Mouse (Mus musculus): ENCODE measurements around the gene Rab35. TPM values are rescaled to one million over a fixed set of nuclear protein-coding genes. Genes with fewer than 3 reads are reported as not detected.

Gene Rab35
- total and polyA plus RNA-seq, 3 experiments, result 33.8 to 62.2 (median 37.5) TPM

- TF ChIP-seq ZKSCAN1 (IDR thresholded peaks at IDR 0.05; ENCODE audit: borderline replicate concordance, low read depth, low read length) (no peak), NELFE (IDR thresholded peaks at IDR 0.05; ENCODE audit: low read depth, low read length) (no peak), CHD2 (IDR thresholded peaks at IDR 0.05; ENCODE audit: low read length) (no peak), SMC3 (IDR thresholded peaks at IDR 0.05; ENCODE audit: low read depth, low read length) (no peak), ZMIZ1 (IDR thresholded peaks at IDR 0.05; ENCODE audit: low read depth, low read length) (no peak), POLR2A (IDR thresholded peaks at IDR 0.05; ENCODE audit: low read depth, low read length) (no peak), MXI1 (IDR thresholded peaks at IDR 0.05; ENCODE audit: low read depth, low read length) (no peak), KAT2A (IDR thresholded peaks at IDR 0.05; ENCODE audit: insufficient replicate concordance, low read length) (no peak), CTCF (conservative IDR thresholded peaks at IDR 0.05 in 1 of 2, IDR thresholded peaks at IDR 0.05 in 1 of 2; ENCODE audit: low read depth in 2 of 2, low read length in 2 of 2) (no peak), JUN (IDR thresholded peaks at IDR 0.05; ENCODE audit: insufficient read depth, low read depth, low read length) (no peak), JUND (conservative IDR thresholded peaks at IDR 0.05; ENCODE audit: low read depth, low read length) (no peak), MEF2A (IDR thresholded peaks at IDR 0.05; ENCODE audit: borderline replicate concordance, low read depth, low read length) (no peak), TBP (conservative IDR thresholded peaks at IDR 0.05; ENCODE audit: low read depth, low read length) (no peak), CHD1 (IDR thresholded peaks at IDR 0.05; ENCODE audit: low read depth, low read length) (no peak), EP300 (IDR thresholded peaks at IDR 0.05; ENCODE audit: low read length) (no peak)
- H3K79me2 ChIP-seq (replicated peaks; ENCODE audit: control insufficient read depth, extremely low read depth, insufficient read depth, poor library complexity, severe bottlenecking), result no peaks in the 10 kb centered on the region
- in situ Hi-C loops (cut with MboI; ENCODE audit: low pct_ligation_motif_present, low pct_unique_long_range_greater_than_20kb, low sequenced_read_pairs) (no loop called here), dilution Hi-C loops (cut with MboI; ENCODE audit: extremely low pct_ligation_motif_present, extremely low pct_unique_long_range_greater_than_20kb, low sequenced_read_pairs) (no loop called here)
- H3K4me3 ChIP-seq (replicated peaks in 1 of 3; ENCODE audit: low read depth in 2 of 3, low read length in 2 of 3, poor library complexity in 1 of 3), result no peak overlapping the region
- H3K4me2 ChIP-seq (ENCODE audit: insufficient read depth, low read depth, poor library complexity, severe bottlenecking), result no peak overlapping the region
- H3K9ac ChIP-seq (ENCODE audit: insufficient read depth, low read depth), result no peak overlapping the region
- no peaks in the 10 kb centered on the region for H3K9me3 ChIP-seq (replicated peaks; ENCODE audit: low read length)
- peaks cover 8 to 17% of the 10 kb centered on the region in 2 experiments for H3K36me3 ChIP-seq (replicated peaks in 1 of 2; ENCODE audit: control insufficient read depth in 1 of 2, insufficient read depth in 1 of 2, low read length in 1 of 2)
- no peak for DNase-seq (ENCODE audit: extremely low read depth)
- peaks cover 22 to 57% of the 10 kb centered on the region in 2 experiments for H3K4me1 ChIP-seq (ENCODE audit: control insufficient read depth in 1 of 2, insufficient read depth in 2 of 2)
- no peak overlapping the region for H3K27ac ChIP-seq (ENCODE audit: insufficient read depth, low read depth)
- no peaks in the 10 kb centered on the region for H3K27me3 ChIP-seq (replicated peaks)
Observed at GRCm38 (mm10) chr5:115626237-115626886, 5.3 kb upstream of the Rab35 start.

GRCm38 (mm10) chr5:115628083-115628482 is 3.6 kb upstream of the Rab35 start:
- DNase-seq (ENCODE audit: extremely low read depth), result no peak
- H3K27ac ChIP-seq (ENCODE audit: insufficient read depth, low read depth), result no peak overlapping the region
- H3K9me3 ChIP-seq (replicated peaks; ENCODE audit: low read length), result no peaks in the 10 kb centered on the region
- in situ Hi-C loops (cut with MboI; ENCODE audit: low pct_ligation_motif_present, low pct_unique_long_range_greater_than_20kb, low sequenced_read_pairs) (no loop called here), dilution Hi-C loops (cut with MboI; ENCODE audit: extremely low pct_ligation_motif_present, extremely low pct_unique_long_range_greater_than_20kb, low sequenced_read_pairs) (no loop called here)
- no peak overlapping the region for H3K9ac ChIP-seq (ENCODE audit: insufficient read depth, low read depth)
- H3K4me1 ChIP-seq (ENCODE audit: control insufficient read depth in 1 of 2, insufficient read depth in 2 of 2), result peaks cover 24 to 58% of the 10 kb centered on the region in 2 experiments
- no peaks in the 10 kb centered on the region for H3K27me3 ChIP-seq (replicated peaks)
- H3K4me3 ChIP-seq (replicated peaks in 1 of 3; ENCODE audit: low read depth in 2 of 3, low read length in 2 of 3, poor library complexity in 1 of 3), result no peak overlapping the region
- peak overlapping the region; percentile 68 for H3K4me2 ChIP-seq (ENCODE audit: insufficient read depth, low read depth, poor library complexity, severe bottlenecking)
- TF ChIP-seq ZMIZ1 (IDR thresholded peaks at IDR 0.05; ENCODE audit: low read depth, low read length), result no peak
- TF ChIP-seq ZKSCAN1 (IDR thresholded peaks at IDR 0.05; ENCODE audit: borderline replicate concordance, low read depth, low read length), result no peak
- TF ChIP-seq NRF1 (IDR thresholded peaks at IDR 0.05; ENCODE audit: low read depth, low read length), result no peak
- TF ChIP-seq TCF12 (IDR thresholded peaks at IDR 0.05; ENCODE audit: low read depth, low read length), result no peak
- no peak for TF ChIP-seq SMC3 (IDR thresholded peaks at IDR 0.05; ENCODE audit: low read depth, low read length)
- TF ChIP-seq HCFC1 (IDR thresholded peaks at IDR 0.05; ENCODE audit: low read depth, low read length), result no peak
- no peak for TF ChIP-seq GABPA (IDR thresholded peaks at IDR 0.05; ENCODE audit: insufficient replicate concordance, low read depth, low read length)
- TF ChIP-seq JUN (IDR thresholded peaks at IDR 0.05; ENCODE audit: insufficient read depth, low read depth, low read length), result no peak
- TF ChIP-seq RAD21 (IDR thresholded peaks at IDR 0.05; ENCODE audit: low read depth, low read length), result no peak
- peak; percentile 45; the same call in 1 of the 2 replicates for TF ChIP-seq EP300 (IDR thresholded peaks at IDR 0.05; ENCODE audit: low read length)
- 0 out of 2 replicates have a peak, but pooled peaks have one; percentile 47 for TF ChIP-seq MAFK (IDR thresholded peaks at IDR 0.05; ENCODE audit: insufficient replicate concordance, low read length)
- no peak for TF ChIP-seq POLR2AphosphoS2 (IDR thresholded peaks at IDR 0.05; ENCODE audit: low read depth, low read length)
- no peak for TF ChIP-seq ZNF384 (IDR thresholded peaks at IDR 0.05; ENCODE audit: low read depth, low read length)
- 0 out of 2 replicates have a peak, but pooled peaks have one; percentile 30 for TF ChIP-seq IRF4 (IDR thresholded peaks at IDR 0.05; ENCODE audit: low read depth, low read length)
- TF ChIP-seq KAT2A (IDR thresholded peaks at IDR 0.05; ENCODE audit: insufficient replicate concordance, low read length), result no peak
- TF ChIP-seq ETS1 (conservative IDR thresholded peaks at IDR 0.05; ENCODE audit: low read depth, low read length), result peak; percentile 13; the same call in 1 of the 2 replicates
- TF ChIP-seq MYC (IDR thresholded peaks at IDR 0.05; ENCODE audit: low read depth, low read length), result no peak
- TF ChIP-seq ELF1 (IDR thresholded peaks at IDR 0.05; ENCODE audit: low read depth, low read length), result no peak
- TF ChIP-seq BHLHE40 (IDR thresholded peaks at IDR 0.05; ENCODE audit: low read depth, low read length), result peak; percentile 89
- TF ChIP-seq CHD2 (IDR thresholded peaks at IDR 0.05; ENCODE audit: low read length), result no peak
- no peak for TF ChIP-seq MAX (IDR thresholded peaks at IDR 0.05; ENCODE audit: low read length)
- peaks cover 13% of the 10 kb centered on the region for H3K79me2 ChIP-seq (replicated peaks; ENCODE audit: control insufficient read depth, extremely low read depth, insufficient read depth, poor library complexity, severe bottlenecking)
- H3K36me3 ChIP-seq (replicated peaks in 1 of 2; ENCODE audit: control insufficient read depth in 1 of 2, insufficient read depth in 1 of 2, low read length in 1 of 2), result peaks cover 0 to 5% of the 10 kb centered on the region in 2 experiments

Measured in CH12.LX (cell line).